Mouse (Mus musculus) ovary, postnatal 14 days (tissue): ENCODE results near the gene Eya3.
"Not testable (repeated sequence)": the region's sequence is repeated elsewhere in the genome, so short reads cannot be mapped to it uniquely, and the experiment has no call there.

Experiments
- DNase-seq: peaks from one replicate; pipeline ENCODE4 v3.0.0; 2022; ENCODE audit warnings: low spot score

Eya3 gene

GRCm38 (mm10) chr4:132741491-132741890, 102.7 kb downstream of the Eya3 start:
- DNase-seq, result no peak

GRCm38 (mm10) chr4:132743992-132744911, 105.5 kb downstream of the Eya3 start:
- no peak for DNase-seq

- DNase-seq, result no peak
Measured at GRCm38 (mm10) chr4:132746911-132747517, 108.2 kb downstream of the Eya3 start.

- no peak for DNase-seq
Measured at GRCm38 (mm10) chr4:132747664-132748259, 109.0 kb downstream of the Eya3 start.

GRCm38 (mm10) chr4:132748778-132749177, 110.0 kb downstream of the Eya3 start:
- no peak for DNase-seq

- DNase-seq, result no peak
Measured at GRCm38 (mm10) chr4:132749258-132749982, 110.6 kb downstream of the Eya3 start.

GRCm38 (mm10) chr4:132752992-132753391, 114.2 kb downstream of the Eya3 start:
- no peak for DNase-seq

GRCm38 (mm10) chr4:132756974-132757373, 118.2 kb downstream of the Eya3 start, which contains the start of gene Smpdl3b:
TSS of gene Smpdl3b (minus strand) at chr4:132757252.
- DNase-seq, result peak; percentile 66

GRCm38 (mm10) chr4:132757633-132758351, 119.0 kb downstream of the Eya3 start:
- no peak for DNase-seq

GRCm38 (mm10) chr4:132760296-132760695, 121.5 kb downstream of the Eya3 start:
- no peak for DNase-seq

- no peak for DNase-seq
Measured at GRCm38 (mm10) chr4:132762602-132763001, 123.8 kb downstream of the Eya3 start.

- not testable (repeated sequence) for DNase-seq
Measured at GRCm38 (mm10) chr4:132763125-132763524, 124.3 kb downstream of the Eya3 start.

GRCm38 (mm10) chr4:132767914-132768876, 129.4 kb downstream of the Eya3 start, which contains the start of gene Rpa2:
TSS of gene Rpa2 (plus strand) at chr4:132768332.
- DNase-seq, result peak; percentile 96

GRCm38 (mm10) chr4:132771776-132772175, 133.0 kb downstream of the Eya3 start:
- DNase-seq, result no peak
